Mouse (Mus musculus) ES-CJ7 (cell line): ENCODE measurements at regions not wholly inside any gene's neighbourhood (a gene's known extent, or its start where the extent isn't known, plus 50 kb on each side); places are given as distances from the start of the nearest gene placed in this dataset.

ENCODE experiments used
- DNase-seq: peaks from one replicate; pipeline ENCODE4 v3.0.0; 2011; ENCODE audit warnings: low read depth, low spot score

DNA sequence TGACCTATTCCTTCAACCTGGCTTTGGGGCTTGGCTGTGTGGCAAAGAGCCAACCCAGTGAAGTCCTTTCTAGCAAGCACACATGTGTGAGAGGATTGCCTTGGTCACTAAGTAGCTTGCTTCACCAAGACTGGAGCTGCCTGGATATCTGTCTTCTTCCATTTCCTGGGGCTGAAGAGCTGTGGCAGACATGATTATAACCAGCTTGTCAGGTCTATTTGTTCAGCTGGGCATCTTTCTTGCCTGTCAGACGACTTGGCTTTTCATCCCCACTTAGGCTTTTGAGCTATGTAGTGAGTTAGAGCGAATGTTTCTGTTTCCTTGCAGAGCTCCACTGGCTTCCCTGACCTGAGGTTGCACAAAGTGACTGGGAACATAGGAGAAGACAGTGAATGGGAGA is 1951.3 kb upstream of the Lrrc6 start:
- DNase-seq, result no peak

- no peak for DNase-seq
These were observed 1944.6 kb upstream of the Lrrc6 start for GRCm38 (mm10) chr15:68445341-68445740.

DNA sequence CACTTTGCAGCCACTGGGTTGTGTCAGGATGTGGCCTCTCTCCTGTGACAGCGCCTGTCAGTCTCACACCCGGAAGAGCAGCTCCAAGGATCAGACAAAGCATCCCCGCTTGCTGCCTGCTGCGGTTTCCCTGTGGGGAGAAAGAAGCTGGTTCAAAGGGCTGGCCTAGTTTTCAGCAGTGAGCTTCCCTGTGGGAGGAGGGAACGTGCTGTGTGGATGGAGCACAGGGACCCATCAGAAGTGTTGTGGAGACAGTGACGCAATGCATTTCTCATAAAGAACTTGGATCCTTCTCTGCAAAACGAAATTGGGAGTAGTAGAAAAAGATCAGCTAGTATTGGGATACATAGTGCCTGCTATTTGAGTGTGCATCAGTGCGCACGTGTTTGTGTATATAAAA is 1939.9 kb upstream of the Lrrc6 start:
- DNase-seq, result no peak

GRCm38 (mm10) chr15:68435961-68436360 is 1935.3 kb upstream of the Lrrc6 start:
- no peak for DNase-seq

DNA sequence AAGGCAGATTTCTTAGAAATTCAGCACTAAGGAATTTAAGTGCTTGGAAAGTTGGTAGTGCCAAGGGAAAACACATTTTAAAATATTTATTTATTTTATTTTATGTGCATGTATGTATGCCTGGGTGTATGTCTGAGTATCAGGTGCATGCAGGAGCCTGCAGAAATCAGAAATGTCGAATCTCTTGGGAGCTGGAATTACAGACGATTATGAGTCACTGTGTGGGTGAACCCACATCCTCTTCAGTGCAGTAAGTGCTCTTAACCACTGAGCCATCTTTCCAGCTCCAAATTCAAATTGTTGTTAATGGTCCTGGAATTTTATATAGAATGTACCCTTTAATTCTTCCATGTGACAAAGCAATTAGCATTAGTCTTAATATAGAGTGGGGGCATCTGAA is 1930.5 kb upstream of the Lrrc6 start:
- DNase-seq, result no peak

GRCm38 (mm10) chr15:68430486-68430885 is 1929.8 kb upstream of the Lrrc6 start:
- DNase-seq, result peak; percentile 12

DNA sequence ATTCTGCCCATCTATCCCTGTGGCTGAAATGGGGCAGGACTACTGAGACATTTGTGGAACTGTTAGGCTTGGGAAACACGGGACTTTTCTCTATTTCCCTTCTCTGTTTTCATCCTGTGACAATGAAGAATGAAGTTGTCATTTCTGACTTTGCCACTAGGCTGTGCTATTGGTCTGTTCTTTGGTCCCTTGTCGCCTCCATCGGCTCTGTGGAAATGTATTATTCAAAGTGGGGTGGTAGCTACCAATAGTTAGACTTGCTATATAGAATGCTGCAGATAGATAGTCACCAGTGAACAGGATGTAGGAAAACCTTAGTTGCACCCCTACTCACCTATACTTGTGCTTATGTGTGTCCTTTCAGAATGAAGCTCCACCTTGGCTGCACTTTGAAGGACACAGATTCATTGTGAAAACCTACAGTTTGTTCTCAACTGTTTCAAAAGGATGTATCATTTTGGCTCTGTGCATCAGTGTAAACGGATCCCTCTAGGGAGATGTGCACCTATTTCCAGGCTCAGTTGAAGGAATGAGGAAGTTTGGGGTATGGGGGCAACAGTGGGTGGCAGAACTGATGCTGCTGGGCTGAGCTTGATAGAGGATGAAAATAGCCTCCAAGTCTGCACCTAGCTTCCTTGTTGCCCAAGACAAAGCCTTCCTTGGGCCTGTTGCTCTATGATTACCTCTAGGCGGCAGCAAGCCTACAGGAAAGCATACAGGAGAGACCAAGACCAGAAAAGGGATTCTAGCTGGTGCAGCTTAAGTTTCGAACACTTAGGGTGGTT is 1927.9 kb upstream of the Lrrc6 start:
- DNase-seq, result peak; percentile 31

GRCm38 (mm10) chr15:68417142-68417541 is 1916.4 kb upstream of the Lrrc6 start:
- no peak for DNase-seq

DNA sequence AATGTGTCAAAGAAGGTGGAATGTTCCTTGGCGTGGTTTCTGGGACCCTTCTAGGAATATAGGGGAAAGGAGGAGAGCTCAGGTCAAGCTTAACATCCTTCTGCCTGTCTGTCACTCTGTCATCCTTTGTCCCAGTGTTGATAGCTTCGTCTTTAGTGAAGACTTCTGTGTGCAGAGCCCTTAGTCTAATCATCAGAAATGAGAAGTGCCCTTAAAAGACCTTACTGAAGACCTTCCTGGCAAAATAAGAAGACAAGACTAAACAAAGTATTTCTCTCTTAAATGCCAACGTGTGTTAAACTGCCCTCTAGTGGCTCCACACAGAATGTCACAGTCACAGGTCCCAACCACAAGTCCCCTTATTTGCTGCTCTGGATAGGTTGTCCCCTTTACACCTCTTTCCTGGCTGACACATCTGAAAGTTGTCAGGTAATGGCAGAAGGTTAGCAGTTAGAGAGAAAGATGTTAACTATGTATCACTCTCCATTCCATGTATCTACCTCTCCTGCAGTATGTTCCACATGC is 1914.8 kb upstream of the Lrrc6 start:
- peak; percentile 64 for DNase-seq

DNA sequence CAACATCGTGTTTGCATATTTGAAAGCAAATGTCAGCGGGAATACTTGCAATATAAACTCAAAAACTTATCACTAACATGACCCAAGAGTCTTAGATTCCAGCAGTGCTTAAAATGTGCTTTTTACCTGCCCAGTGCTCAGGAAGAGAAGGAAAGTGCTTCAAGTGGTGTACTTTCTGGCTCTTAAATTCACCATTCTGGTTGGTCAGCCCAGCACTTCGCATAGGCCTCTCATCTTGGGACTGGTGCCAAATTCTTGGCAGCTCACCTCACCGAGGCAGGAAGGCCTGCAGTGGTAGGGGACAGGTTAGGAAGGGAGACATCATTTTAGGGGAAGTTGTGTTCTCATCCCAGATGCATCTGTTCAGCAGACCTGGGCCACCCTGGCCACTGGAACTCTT is 1913.3 kb upstream of the Lrrc6 start:
- no peak for DNase-seq

- DNase-seq, result no peak
These were observed 1912.0 kb upstream of the Lrrc6 start for GRCm38 (mm10) chr15:68412697-68413096.

DNA sequence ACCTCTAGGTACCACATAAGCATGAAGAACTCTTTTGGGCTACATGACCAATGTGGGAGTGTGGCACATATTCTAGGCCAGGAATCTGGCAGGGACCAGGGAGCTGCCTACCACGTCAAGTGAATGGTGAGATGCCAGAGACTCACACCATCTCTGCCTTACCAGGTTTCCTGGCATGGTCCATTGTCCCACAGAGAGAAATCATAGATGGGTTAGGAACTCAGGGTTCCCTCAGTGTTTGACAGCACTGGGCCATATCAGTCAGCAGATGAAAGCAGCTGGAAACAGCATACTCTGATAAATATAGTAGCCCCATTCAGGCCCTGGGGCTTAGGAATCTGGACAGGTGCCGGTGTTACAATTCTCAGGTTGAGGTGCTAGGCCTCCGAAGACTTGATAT is 1911.4 kb upstream of the Lrrc6 start:
- DNase-seq, result no peak

DNA sequence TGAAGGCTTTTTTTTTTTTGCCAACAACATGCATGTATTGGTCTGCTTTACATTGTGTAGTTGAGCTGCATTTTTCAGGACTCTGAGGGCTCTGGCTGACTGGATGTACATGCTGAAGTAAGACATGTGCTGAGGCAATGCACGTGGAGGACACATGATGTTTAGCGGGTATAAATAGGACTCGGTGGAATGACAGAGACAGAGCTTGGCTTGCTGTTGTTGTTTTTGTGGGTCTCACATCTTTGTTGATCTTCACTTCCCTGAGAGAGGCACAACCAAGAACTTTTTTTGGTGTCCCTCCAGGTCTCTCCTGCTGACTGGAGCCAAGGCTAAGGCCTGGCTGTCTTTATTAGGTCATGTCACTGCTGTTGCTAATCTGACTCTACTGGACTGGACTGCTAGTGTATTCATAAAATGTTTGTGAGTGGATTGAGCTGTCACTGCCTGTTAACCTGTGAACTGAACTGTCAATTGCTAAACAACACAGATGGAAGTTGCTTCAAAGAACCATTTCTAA is 1902.9 kb upstream of the Lrrc6 start:
- no peak for DNase-seq

- no peak for DNase-seq
These were observed 1901.0 kb upstream of the Lrrc6 start for GRCm38 (mm10) chr15:68401726-68402125.

GRCm38 (mm10) chr15:68401006-68401405 is 1900.3 kb upstream of the Lrrc6 start:
- DNase-seq, result no peak

DNA sequence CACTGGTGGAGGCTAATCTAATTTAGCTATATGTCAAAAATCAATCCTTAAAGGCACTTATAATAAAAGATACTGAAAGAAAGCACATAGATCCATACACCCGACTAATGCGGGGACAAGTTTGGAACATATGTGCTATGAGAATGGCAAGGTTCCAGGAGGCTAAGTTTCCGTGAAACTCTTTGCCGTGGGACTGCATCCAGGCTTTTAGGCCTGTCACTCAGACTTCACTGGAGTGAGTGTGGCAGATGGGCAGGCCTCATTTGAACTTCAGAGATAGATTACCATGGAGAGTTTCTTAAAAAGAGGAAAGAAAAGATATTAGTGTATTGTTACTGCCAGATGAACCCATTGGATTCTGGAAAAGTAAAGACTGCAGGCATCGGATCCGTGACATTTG is 1895.9 kb upstream of the Lrrc6 start:
- DNase-seq, result no peak

- peak; percentile 14 for DNase-seq
These were observed 1894.0 kb upstream of the Lrrc6 start for GRCm38 (mm10) chr15:68394749-68395148.

DNA sequence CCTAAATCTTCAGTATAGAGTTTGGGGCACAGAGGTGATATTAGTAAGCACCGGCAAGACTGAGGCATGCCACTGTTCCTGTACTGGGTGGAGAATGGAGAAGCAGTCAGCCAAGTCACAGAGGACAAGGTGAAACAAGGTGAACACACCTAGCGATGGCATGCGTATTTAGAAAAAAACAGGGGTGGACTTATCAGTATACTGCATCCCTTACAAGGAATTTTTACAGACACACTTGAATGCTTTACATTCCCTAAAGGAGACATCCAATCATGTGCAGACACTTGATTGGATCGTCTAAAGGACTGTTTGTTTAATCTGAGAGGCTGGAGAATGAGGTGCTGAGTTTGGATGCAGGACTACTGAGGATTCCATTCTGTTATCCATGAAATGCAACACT is 1893.4 kb upstream of the Lrrc6 start:
- peak; percentile 2 for DNase-seq

DNA sequence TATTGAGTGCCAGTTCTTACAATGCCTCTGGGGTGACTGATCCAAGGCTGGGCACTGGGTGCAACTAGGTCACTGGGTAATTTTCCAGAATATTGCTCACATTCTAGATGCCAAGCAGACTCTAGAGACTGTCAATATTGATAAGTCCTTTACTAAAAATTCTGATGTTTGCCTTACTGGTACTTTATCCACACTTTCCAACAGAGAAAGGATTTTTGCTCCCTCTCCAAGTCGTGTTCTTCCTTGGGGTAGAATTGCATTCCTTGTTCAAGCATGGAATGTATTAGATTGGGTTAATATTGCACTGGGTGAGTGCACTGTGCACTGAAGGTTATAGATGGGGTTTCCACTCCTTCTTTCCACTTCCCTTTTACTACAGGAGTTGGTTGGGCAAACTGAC is 1891.0 kb upstream of the Lrrc6 start:
- DNase-seq, result no peak

DNA sequence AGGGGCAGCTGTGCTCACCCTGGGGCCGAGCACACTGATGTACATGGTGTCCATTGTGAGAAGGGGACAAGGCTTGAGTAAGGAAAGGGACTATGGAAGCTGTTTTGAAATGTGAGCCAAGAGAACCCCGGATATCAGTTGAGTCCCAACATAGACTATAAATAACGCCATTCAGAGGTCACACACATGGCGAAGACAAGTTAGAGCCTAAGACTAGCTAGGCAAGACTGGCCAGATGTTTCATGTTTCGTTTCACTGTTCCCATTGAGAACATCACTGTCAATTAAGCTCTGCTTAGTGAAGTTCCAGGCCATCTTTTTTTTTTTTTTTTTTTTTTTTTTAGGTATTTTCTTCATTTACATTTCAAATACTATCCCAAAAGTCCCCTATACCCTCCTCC is 1889.1 kb upstream of the Lrrc6 start:
- DNase-seq, result no peak

GRCm38 (mm10) chr15:68387349-68388065 is 1886.8 kb upstream of the Lrrc6 start:
- DNase-seq, result no peak

DNA sequence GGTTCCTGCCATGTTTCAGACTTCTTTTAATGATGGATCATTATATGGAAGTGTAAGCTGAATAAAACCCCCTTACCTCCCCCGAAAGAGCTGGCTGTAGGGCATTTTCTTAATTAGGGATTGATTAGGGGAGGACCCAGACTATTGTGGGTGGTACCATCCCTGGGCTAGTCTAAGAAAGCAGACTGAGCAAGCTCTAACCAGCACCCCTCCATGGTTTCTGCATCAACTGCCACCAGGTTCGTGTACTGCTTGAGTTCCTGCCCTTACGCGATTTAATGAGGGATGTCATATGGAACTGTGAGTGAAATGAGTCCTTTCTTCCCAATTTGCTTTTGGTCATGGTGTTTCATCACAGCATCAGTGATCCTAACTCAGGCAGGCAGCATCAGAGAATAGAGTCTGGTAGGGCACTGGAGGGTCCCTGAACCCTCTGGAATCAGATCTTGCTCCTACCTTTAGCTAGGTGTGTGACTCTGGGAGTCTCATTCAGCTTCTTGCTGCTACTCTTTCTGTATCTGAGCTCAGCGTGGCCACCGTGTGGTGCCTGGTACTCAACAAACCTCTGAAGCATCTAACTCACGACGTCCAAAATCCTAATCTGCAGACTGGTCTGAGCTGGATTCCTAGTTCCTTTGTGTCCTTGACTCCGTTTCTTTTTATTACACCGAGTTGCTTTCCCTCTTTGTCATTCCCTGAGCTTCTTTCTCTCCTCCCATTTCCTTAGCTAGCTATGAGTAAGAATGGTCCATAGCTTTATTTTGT is 1884.0 kb upstream of the Lrrc6 start:
- DNase-seq, result no peak
